Mouse (Mus musculus) cerebellum, adult 2 months (tissue): ENCODE data around the gene Abca8a.

Source experiments
- CTCF ChIP-seq: fragments of 200-500 bp; IDR thresholded peaks from 2 replicates; pipeline ENCODE4 v1.5.1; 2011; ENCODE audit warnings: low read depth, mild to moderate bottlenecking, control low read depth, low read length, moderate library complexity, borderline replicate concordance; ENCODE audit not compliant: insufficient read depth
- POLR2A ChIP-seq: fragments of 200-500 bp; IDR thresholded peaks from 2 replicates; pipeline ENCODE4 v1.6.1; 2011; ENCODE audit warnings: low read length, control low read depth, borderline replicate concordance; ENCODE audit not compliant: insufficient read depth

DNA sequence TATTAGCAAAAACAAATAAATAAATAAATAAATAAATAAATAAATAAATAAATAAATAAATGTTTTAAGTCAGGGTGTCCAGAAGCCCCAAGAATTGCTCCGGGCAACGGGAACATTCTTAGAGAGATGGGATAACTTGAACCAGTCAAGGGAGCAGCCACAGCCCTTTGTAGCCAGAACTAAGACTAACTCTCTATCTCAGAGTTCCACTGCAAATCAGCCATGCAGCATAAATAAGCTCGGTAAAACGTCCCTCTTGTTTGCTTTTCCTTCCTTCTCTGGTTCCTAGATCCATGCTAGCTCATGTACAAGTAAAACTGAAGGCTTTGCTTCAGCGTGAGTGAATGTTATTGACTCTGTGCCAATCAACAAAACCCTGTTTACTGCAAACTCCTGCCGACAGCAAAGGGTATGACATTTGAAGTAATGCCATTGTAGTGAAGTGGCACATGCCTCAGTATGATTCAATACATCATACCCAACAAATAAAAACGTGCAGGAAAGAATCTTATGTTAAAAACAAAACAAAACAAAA lies 865 bp downstream of the Abca8a start:
- TF ChIP-seq POLR2A, result no peak
- TF ChIP-seq CTCF, result no peak
